ENCODE assay signal across 25 mouse cellular contexts in the genomic region with DNA sequence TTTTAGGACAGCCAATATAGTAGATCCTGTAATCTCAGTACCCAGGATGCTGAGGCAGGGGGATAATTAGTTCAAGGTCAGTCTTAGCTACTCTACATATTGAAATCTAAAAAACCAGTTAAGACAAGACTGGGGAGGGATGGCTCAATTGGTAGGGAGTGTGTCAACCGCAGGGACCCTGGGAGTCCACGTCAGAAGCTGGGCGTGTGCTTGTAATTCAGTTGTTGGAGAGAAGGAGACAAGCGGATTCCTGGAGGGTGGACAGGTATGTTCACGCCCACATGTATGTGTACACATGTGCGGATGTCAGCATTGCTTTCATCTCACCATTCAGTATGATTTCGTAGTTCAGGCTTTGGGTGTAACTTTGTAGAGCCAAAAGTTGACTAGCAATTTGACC. TPM values are rescaled to one million over a fixed set of nuclear protein-coding genes. Genes with fewer than 3 reads are reported as not detected.
A peak's percentile ranks its signal among the peaks of the same experiment; 100 is the strongest.
DNase-seq lines count a peak whose midpoint lies in the region; ATAC-seq lines count a peak whose summit lies in the region.
"Had no signal": no experiment of that assay in that cellular context is flagged by ENCODE, and none has a peak within 500 bp of the region (broad histone marks: within the 10 kb centered on the region; RNA-seq: fewer than 3 reads in every experiment).

No protein-coding gene starts in this region.

- no peak overlapping the region for H3K4me3 ChIP-seq in heart, embryonic 10.5 days
- no peak overlapping the region for H3K4me3 ChIP-seq in intestine, embryonic 14.5 days (ENCODE audit: low read depth, low read length)
- H3K4me3 ChIP-seq in intestine, embryonic 15.5 days (replicated peaks): no peak overlapping the region
- H3K4me3 ChIP-seq: embryonic facial prominence, embryonic 13.5 days; embryonic facial prominence, embryonic 15.5 days; erythroblast, embryonic 14.5 days; forebrain, embryonic 10.5 days; forebrain, embryonic 12.5 days had no signal

- H3K9ac ChIP-seq in intestine, embryonic 14.5 days (ENCODE audit: low read length): no peak overlapping the region
- no peak overlapping the region for H3K9ac ChIP-seq in intestine, embryonic 15.5 days
- H3K9ac ChIP-seq: embryonic facial prominence, embryonic 13.5 days; embryonic facial prominence, embryonic 15.5 days; forebrain, embryonic 12.5 days had no signal

- H3K36me3 ChIP-seq in heart, embryonic 10.5 days: no peaks in the 10 kb centered on the region
- H3K36me3 ChIP-seq in intestine, embryonic 14.5 days (ENCODE audit: control insufficient read depth, insufficient read depth, low read length): no peaks in the 10 kb centered on the region
- H3K36me3 ChIP-seq in intestine, embryonic 15.5 days: no peaks in the 10 kb centered on the region
- H3K36me3 ChIP-seq: embryonic facial prominence, embryonic 13.5 days; embryonic facial prominence, embryonic 15.5 days; forebrain, embryonic 12.5 days had no signal

- H3K27me3 ChIP-seq in heart, embryonic 10.5 days (ENCODE audit: insufficient read depth, poor library complexity, severe bottlenecking): no peaks in the 10 kb centered on the region
- no peaks in the 10 kb centered on the region for H3K27me3 ChIP-seq in intestine, embryonic 14.5 days (replicated peaks; ENCODE audit: control insufficient read depth, insufficient read depth, low read length)
- no peaks in the 10 kb centered on the region for H3K27me3 ChIP-seq in intestine, embryonic 15.5 days (replicated peaks)
- H3K27me3 ChIP-seq: embryonic facial prominence, embryonic 13.5 days; embryonic facial prominence, embryonic 15.5 days; forebrain, embryonic 12.5 days had no signal

- no peaks in the 10 kb centered on the region for H3K9me3 ChIP-seq in heart, embryonic 10.5 days
- H3K9me3 ChIP-seq in intestine, embryonic 14.5 days (ENCODE audit: control insufficient read depth, low read length): no peaks in the 10 kb centered on the region
- H3K9me3 ChIP-seq in intestine, embryonic 15.5 days: no peaks in the 10 kb centered on the region
- H3K9me3 ChIP-seq: embryonic facial prominence, embryonic 13.5 days; embryonic facial prominence, embryonic 15.5 days; forebrain, embryonic 10.5 days; forebrain, embryonic 12.5 days had no signal

- no peak overlapping the region for H3K4me2 ChIP-seq in intestine, embryonic 14.5 days (ENCODE audit: low read length)
- no peak overlapping the region for H3K4me2 ChIP-seq in intestine, embryonic 15.5 days (replicated peaks)
- H3K4me2 ChIP-seq: embryonic facial prominence, embryonic 13.5 days; embryonic facial prominence, embryonic 15.5 days; forebrain, embryonic 12.5 days had no signal

- WGBS in heart, embryonic 10.5 days: 85% methylated on average over 7 of the region's 7 CpGs
- 96% methylated on average over 7 of the region's 7 CpGs for WGBS in intestine, embryonic 14.5 days
- WGBS in intestine, embryonic 15.5 days: 95% methylated on average over 7 of the region's 7 CpGs

- H3K27ac ChIP-seq in heart, embryonic 10.5 days: no peak overlapping the region
- no peak overlapping the region for H3K27ac ChIP-seq in intestine, embryonic 14.5 days (ENCODE audit: low read depth)
- no peak overlapping the region for H3K27ac ChIP-seq in intestine, embryonic 15.5 days
- H3K27ac ChIP-seq: embryonic facial prominence, embryonic 13.5 days; embryonic facial prominence, embryonic 15.5 days; forebrain, embryonic 10.5 days; forebrain, embryonic 12.5 days had no signal

- intact Hi-C loops in heart, postnatal 14 days (cut with DNase I): no loop called here

- no peak for ATAC-seq in intestine, embryonic 14.5 days (replicated peaks; ENCODE audit: low FRiP score, low TSS enrichment, low read depth)
- ATAC-seq in intestine, embryonic 15.5 days: no peak
- ATAC-seq: activated CD4-positive, CD25-positive, alpha-beta regulatory T cell, adult 4 months; forebrain, embryonic 14.5 days; forebrain, embryonic 16.5 days had no signal

- DNase-seq in heart, adult 11 months: peak; percentile 88
- DNase-seq in heart, postnatal 14 days: no peak
- peak; percentile 54 for DNase-seq in heart, embryonic 10.5 days (ENCODE audit: low spot score)
- DNase-seq in heart, adult 18-20 months: no peak
- peak; percentile 9 for DNase-seq in intestine, embryonic 14.5 days (ENCODE audit: low spot score)
- DNase-seq in ZHBTc4 (ENCODE audit: low read depth, low spot score): peak; percentile 23
- no peak for DNase-seq in cerebellum, postnatal 25 days
- DNase-seq: adrenal gland, adult 8-10 months; adrenal gland, postnatal 14 days; adrenal gland, postnatal 36 days; cerebellum, adult 11-12 months; cerebellum, adult 9-10 months; cerebellum, postnatal 10 days; cerebellum, postnatal 36 days; embryo, embryonic 11 days had no signal

- H3K4me1 ChIP-seq in heart, embryonic 10.5 days: peaks cover 36% of the 10 kb centered on the region
- peaks cover 11% of the 10 kb centered on the region for H3K4me1 ChIP-seq in intestine, embryonic 14.5 days (replicated peaks; ENCODE audit: control insufficient read depth, insufficient read depth, low read length)
- 0 out of 2 replicates have a peak, but pooled peaks cover 4% of the 10 kb centered on the region for H3K4me1 ChIP-seq in intestine, embryonic 15.5 days (replicated peaks)
- H3K4me1 ChIP-seq: forebrain, embryonic 10.5 days had no signal

RNA-seq across cellular contexts. Expression of a gene that starts 24.5 kb away (rescaled TPM):
- 10 to 100 TPM; 29.7 to 34.2 TPM for total RNA-seq in heart, postnatal 14 days (2021)
- 14.6 and 18.9 TPM in 2 replicates for polyA plus RNA-seq in heart, embryonic 10.5 days (2016; fragmentation: Nextera tagmentation; extraction: Ambion mirVana)
- 10 to 100 TPM; 22.3 to 23.9 TPM for total RNA-seq in heart, adult 18-20 months (2021)
- 18.4 and 18.8 TPM in 2 replicates for polyA plus RNA-seq in intestine, embryonic 14.5 days (2014; fragmentation: Nextera tagmentation; extraction: Ambion mirVana)
- polyA plus RNA-seq in intestine, embryonic 15.5 days (2015; fragmentation: Nextera tagmentation; extraction: Ambion mirVana): 28.1 and 28.3 TPM in 2 replicates
- total RNA-seq: MEL had no signal
- polyA plus RNA-seq: erythroblast, embryonic 14.5 days had no signal

Comparison
In these comparisons a context has a peak if more than half of its experiments do, and no peak if none do; other contexts are left out.
1. DNase-seq: peak in heart, adult 11 months (single experiment), heart, embryonic 10.5 days (single experiment), intestine, embryonic 14.5 days (single experiment) and ZHBTc4 (single experiment); none in heart, postnatal 14 days (0 of 2), heart, adult 18-20 months (0 of 2) and cerebellum, postnatal 25 days (0 of 2).